Mouse (Mus musculus) layer of hippocampus, postnatal 10 days (tissue): ENCODE measurements around the gene Nhlrc4. TPM values are rescaled to one million over a fixed set of nuclear protein-coding genes. Genes with fewer than 3 reads are reported as not detected.

ENCODE experiments used
- DNase-seq, 2 experiments: peaks; one replicate each; pipeline ENCODE4 v3.0.0; 2021; ENCODE audit warnings: low spot score in 2 of 2
- total RNA-seq, 2 experiments: library from RNA; stranded (reverse); gene quantifications; 2 replicates each; pipeline ENCODE4 v1.2.3; 2021

The Nhlrc4 gene
- total RNA-seq, 2 experiments from 2014 or later, result not detected

DNA sequence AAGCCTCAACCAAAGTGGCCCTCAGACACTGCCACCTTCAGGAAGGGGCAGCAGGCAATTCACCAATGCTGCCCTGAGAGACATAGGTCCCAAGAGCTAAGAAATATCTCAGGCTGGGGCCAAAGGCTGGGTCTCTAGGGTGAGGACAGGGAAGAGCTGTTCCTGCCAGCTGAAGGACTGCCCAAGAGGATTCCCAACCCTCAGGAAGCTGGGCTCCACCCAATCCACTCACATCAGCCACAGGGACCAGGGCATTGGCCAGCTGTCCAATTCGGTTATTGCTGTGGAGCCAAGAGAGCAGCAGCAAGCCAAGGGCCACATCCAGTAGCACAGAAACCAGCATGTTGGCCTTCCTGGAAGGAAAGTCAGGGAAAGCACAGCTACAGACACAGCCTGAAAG lies 10.2 kb downstream of the Nhlrc4 start:
- DNase-seq, result no peak

DNA sequence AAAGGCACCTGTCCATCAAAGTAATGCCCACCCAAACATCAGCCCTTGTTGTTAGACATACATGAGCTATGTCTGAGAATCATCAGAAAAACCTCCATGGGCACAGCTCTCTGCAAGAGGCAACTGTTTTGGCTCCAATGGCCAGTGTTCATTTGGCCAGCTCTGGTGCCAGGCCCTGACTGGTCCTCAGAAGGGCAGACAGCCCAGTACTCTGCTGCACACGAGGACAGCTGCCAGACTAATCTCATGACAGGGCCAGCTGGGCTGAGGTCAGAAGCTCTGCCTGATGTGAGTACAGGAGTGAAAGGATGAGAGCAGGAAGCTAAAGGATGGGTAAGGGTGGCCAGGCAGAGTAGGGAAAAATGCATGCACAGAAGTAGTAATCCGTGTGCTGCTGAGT lies 19.4 kb downstream of the Nhlrc4 start:
- DNase-seq, result peak; percentile 38 to 51

DNA sequence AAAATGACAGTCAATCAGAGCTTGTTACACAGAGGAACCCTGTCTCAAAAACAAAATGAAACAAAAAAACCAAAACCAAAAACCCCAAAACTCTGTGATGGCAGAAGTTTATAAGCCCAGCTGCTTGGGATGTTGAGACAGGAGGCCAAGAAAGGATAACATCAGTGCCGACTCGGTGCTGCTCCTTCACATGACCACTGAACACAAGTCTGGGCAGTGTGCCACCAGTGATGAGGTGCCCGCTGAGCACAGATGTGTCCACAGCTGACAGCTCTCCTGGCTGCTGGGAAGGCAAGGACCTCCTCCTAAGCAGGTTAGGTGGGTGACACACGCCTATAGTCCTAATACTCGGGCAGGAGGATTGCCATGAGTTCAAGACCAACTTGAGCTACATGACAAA lies 22.6 kb downstream of the Nhlrc4 start:
- no peak for DNase-seq

DNA sequence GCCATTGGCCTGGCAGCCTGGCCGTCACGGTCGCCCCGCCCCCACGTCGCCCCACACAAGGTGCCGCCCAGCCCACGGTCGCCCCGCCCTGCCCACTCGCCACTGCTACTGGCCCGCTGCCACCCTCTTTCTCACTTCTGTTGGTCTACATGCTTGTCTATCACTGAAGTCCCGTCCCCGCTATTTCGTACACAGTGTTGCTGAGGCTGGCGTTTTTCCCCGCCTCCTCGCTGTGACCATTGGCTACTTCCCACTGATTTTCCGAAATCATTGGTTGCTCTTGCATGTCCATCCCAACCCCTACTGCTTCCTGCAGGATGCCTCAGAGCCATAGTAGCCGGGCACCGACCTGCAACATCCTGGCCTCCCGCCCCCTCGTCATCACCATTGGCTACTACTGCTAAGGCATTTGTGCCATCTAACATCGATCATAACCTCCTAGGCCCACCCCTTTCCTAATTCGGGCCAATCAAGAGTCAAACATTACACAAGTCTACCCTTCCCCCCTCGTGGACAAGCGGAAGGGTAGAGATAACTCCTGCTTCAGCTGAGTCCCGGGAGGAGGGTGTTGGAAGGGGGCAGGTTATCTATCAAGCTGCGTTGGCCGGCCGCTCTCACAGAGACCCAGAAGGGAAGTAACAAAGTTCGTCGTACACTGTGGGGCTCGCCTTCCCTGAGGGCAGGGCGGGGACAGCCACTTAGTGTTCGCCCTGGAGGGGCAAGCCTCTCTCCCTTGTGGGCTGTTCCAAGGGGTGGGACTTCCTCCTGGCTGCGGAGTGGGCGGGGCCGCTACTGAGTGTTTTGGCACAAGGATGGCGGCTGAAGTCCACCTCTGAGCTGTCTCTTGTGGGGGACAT lies 24.7 kb downstream of the Nhlrc4 start:
- peak; percentile 100 for DNase-seq

GRCm38 (mm10) chr17:25919144-25919785 lies 25.5 kb downstream of the Nhlrc4 start, which contains the start of gene Rab40c:
Rab40c (minus strand) TSS chr17:25919727.
- peak in 1 of 2 experiments; percentile 61 for DNase-seq

DNA sequence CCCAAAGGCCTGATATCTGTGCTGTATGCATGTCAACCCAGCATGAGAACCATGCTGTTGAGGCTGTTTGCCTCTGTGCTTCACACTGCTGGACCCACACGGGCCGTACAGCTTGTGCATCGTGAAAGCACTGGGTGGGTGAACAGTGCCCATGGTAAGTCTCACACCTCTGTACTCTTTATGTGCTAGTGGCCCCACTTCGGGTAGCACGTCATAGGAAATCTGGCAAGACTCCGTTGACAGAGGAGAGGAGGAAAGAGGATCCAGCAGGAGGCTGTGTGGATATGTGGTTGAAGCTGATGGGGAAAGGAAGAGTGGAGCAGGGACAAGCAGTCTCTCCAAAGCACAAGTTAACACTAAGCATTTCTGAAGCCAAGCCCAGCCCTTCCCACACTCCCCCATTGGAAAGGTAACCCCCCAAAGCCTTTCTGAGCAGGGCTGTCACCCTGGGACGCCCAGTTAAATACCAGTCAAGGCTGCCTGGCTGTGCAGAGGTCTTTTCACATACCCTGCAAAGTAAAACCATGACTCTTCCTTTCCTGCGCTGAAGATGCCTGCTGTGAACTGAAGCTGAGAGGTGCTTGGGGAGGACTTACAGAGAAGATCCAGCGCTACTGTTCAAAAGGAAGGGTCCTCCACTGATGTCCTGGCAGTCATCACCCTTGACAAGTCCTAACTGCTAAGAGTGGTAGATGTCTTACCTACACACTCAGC lies 26.6 kb downstream of the Nhlrc4 start:
- DNase-seq, result no peak

DNA sequence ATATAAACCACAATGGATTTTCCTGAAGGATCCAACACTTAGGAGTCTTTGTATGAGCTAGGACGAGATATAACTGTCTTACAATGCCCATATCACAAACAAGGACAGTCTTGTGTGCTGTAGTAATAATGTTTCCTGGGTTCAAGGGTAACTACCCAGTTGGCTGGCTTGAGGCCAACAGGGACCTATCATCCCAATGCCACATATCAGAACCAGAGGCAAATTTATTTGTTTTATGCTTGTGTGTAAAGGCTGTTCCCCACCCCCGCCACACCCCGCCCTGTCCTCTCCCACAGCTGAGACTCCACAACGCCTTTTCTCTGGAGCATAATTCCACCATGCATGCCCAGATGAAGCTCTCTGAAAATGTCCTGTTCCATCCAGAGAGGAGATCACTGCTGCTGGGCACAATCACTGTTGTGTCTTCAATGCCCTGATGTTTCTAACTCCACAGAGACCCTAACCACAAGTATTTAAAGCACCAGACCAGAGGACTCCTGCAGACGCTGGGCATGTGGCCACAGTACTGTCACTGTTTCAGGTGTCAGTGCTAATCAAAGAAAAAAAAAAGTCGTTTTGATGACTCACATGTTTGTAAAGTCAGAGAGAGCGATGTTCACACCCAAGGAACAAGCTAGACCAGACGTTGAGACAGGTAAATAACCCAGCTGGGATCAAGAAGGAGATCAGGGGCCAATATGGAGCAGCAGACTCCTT lies 27.7 kb downstream of the Nhlrc4 start:
- DNase-seq, result no peak

- DNase-seq, result no peak
Measured at GRCm38 (mm10) chr17:25914295-25914694, 30.5 kb downstream of the Nhlrc4 start.

- no peak for DNase-seq
Measured at GRCm38 (mm10) chr17:25913877-25914275, 30.9 kb downstream of the Nhlrc4 start.

GRCm38 (mm10) chr17:25913186-25913876 lies 31.4 kb downstream of the Nhlrc4 start:
- no peak for DNase-seq

DNA sequence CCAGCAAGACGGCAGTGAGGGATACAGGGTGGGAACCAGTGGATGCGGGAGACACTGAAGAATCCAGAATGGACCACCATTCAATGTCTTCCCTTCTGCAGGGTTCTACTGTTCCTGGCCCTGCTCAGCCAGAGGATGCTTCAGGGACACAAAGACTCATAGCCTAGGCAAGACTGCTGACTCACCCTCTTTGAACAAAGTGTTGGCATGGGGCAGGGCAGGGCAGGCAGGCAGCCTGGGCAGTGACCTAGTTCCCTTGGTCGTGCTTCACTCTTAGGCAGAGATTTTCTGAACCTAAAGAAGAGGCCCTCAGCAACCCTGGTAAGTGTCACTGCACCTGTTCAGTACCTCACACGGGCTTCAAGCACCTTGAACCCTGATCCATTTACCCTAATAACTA lies 32.9 kb downstream of the Nhlrc4 start:
- DNase-seq, result no peak

DNA sequence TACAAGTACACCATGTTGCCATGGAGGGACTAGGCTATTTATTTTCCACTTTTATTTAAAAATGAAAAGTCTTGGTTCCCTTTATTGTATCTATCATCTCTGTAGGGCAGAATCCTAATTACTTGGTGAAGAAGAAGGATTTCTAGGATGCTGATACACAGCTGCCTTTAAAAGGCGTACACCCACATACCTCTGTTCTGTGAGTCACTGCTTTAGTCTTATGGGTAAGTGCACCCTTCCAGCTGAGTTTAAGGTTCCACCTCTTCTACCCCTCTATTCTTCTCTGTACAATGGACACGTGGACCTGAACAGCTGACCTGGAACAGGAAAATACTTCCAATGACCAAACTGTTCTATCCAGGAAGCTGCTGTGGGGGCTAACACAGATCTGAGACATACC lies 37.1 kb downstream of the Nhlrc4 start:
- DNase-seq, result no peak

- DNase-seq, result no peak
Measured at GRCm38 (mm10) chr17:25903061-25903460, 41.7 kb downstream of the Nhlrc4 start.

- DNase-seq, result no peak
Measured at GRCm38 (mm10) chr17:25900193-25900592, 44.6 kb downstream of the Nhlrc4 start.

GRCm38 (mm10) chr17:25895891-25896290 lies 48.9 kb downstream of the Nhlrc4 start:
- no peak for DNase-seq

- DNase-seq, result no peak
Measured at GRCm38 (mm10) chr17:25895415-25895814, 49.3 kb downstream of the Nhlrc4 start.

- DNase-seq, result peak; percentile 65 to 83
Measured at GRCm38 (mm10) chr17:25893975-25894617, 50.7 kb downstream of the Nhlrc4 start.
